Mouse (Mus musculus): ENCODE data around the gene Ndufv1. TPM values are rescaled to one million over a fixed set of nuclear protein-coding genes. Genes with fewer than 3 reads are reported as not detected.

The Ndufv1 gene
- polyA plus RNA-seq, 1 experiment from 2014 or later: 217 TPM

- no peaks in the 10 kb centered on the region for H3K9me3 ChIP-seq
- H3K27ac ChIP-seq (replicated peaks): no peak within 1 kb of the TSS
- no peak within 1 kb of the TSS for H3K4me3 ChIP-seq
- DNase-seq (ENCODE audit: low spot score): no peak
- 0 out of 2 replicates have a peak, but pooled peaks cover 3% of the 10 kb centered on the region for H3K4me1 ChIP-seq
- 80% methylated on average over 4 of the region's 4 CpGs for WGBS
- H3K27me3 ChIP-seq (replicated peaks; ENCODE audit: low read depth, poor library complexity, severe bottlenecking): no peaks in the 10 kb centered on the region
- H3K36me3 ChIP-seq (replicated peaks): no peaks in the 10 kb centered on the region
Measured at GRCm38 (mm10) chr19:3958470-3958869, 54.1 kb downstream of the Ndufv1 start, which contains the start of gene Aldh3b3. TSS of gene Aldh3b3 (plus strand) at chr19:3958645.

Other genes starting within 250 kb of the Ndufv1 start
- 29.4 and 31.2 TPM in 2 replicates for gene Kmt5b, start 245.4 kb downstream of the Ndufv1 start, polyA plus RNA-seq (2016; fragmentation: Nextera tagmentation; extraction: Ambion mirVana)
- gene Chka, start 161.0 kb downstream of the Ndufv1 start, polyA plus RNA-seq (2016; fragmentation: Nextera tagmentation; extraction: Ambion mirVana): 50.0 and 51.8 TPM in 2 replicates
- 28.0 and 28.8 TPM in 2 replicates for gene Tcirg1, start 105.7 kb downstream of the Ndufv1 start, polyA plus RNA-seq (2016; fragmentation: Nextera tagmentation; extraction: Ambion mirVana)
- 250 and 258 TPM in 2 replicates for gene Ndufs8, start 100.0 kb downstream of the Ndufv1 start, polyA plus RNA-seq (2016; fragmentation: Nextera tagmentation; extraction: Ambion mirVana)
- gene Aldh3b1, start 83.0 kb downstream of the Ndufv1 start, polyA plus RNA-seq (2016; fragmentation: Nextera tagmentation; extraction: Ambion mirVana): 0.48 and 0.81 TPM in 2 replicates
- 7.3 and 8.4 TPM in 2 replicates for gene Unc93b1, start 77.6 kb downstream of the Ndufv1 start, polyA plus RNA-seq (2016; fragmentation: Nextera tagmentation; extraction: Ambion mirVana)
- not detected in 2 replicates for gene Aldh3b3, start 54.2 kb downstream of the Ndufv1 start, polyA plus RNA-seq (2016; fragmentation: Nextera tagmentation; extraction: Ambion mirVana)
- 1.1 and 1.2 TPM in 2 replicates for gene Aldh3b2, start 40.5 kb downstream of the Ndufv1 start, polyA plus RNA-seq (2016; fragmentation: Nextera tagmentation; extraction: Ambion mirVana)
- gene Acy3, start 26.2 kb downstream of the Ndufv1 start, polyA plus RNA-seq (2016; fragmentation: Nextera tagmentation; extraction: Ambion mirVana): 3.1 and 3.2 TPM in 2 replicates
- gene Tbx10, start 20.1 kb downstream of the Ndufv1 start, polyA plus RNA-seq (2016; fragmentation: Nextera tagmentation; extraction: Ambion mirVana): 0.21 and 1.0 TPM in 2 replicates
- gene Nudt8, start 12.2 kb downstream of the Ndufv1 start, polyA plus RNA-seq (2016; fragmentation: Nextera tagmentation; extraction: Ambion mirVana): 30.6 and 31.6 TPM in 2 replicates
- 4.5 and 4.6 TPM in 2 replicates for gene Gm49405, start 12.2 kb downstream of the Ndufv1 start, polyA plus RNA-seq (2016; fragmentation: Nextera tagmentation; extraction: Ambion mirVana)
- 4.7 and 5.7 TPM in 2 replicates for gene Doc2g, start 9.5 kb downstream of the Ndufv1 start, polyA plus RNA-seq (2016; fragmentation: Nextera tagmentation; extraction: Ambion mirVana)
- gene Gstp1, start 25.2 kb upstream of the Ndufv1 start, polyA plus RNA-seq (2016; fragmentation: Nextera tagmentation; extraction: Ambion mirVana): 456 and 458 TPM in 2 replicates
- 3.7 and 9.1 TPM in 2 replicates for gene Gstp2, start 33.2 kb upstream of the Ndufv1 start, polyA plus RNA-seq (2016; fragmentation: Nextera tagmentation; extraction: Ambion mirVana)
- not detected in 2 replicates for gene Gstp3, start 46.8 kb upstream of the Ndufv1 start, polyA plus RNA-seq (2016; fragmentation: Nextera tagmentation; extraction: Ambion mirVana)
- not detected in 2 replicates for gene Cabp2, start 68.8 kb upstream of the Ndufv1 start, polyA plus RNA-seq (2016; fragmentation: Nextera tagmentation; extraction: Ambion mirVana)
- 77.2 and 80.2 TPM in 2 replicates for gene Cdk2ap2, start 84.4 kb upstream of the Ndufv1 start, polyA plus RNA-seq (2016; fragmentation: Nextera tagmentation; extraction: Ambion mirVana)
- 9.9 and 11.0 TPM in 2 replicates for gene Pitpnm1, start 87.2 kb upstream of the Ndufv1 start, polyA plus RNA-seq (2016; fragmentation: Nextera tagmentation; extraction: Ambion mirVana)
- gene Aip, start 113.1 kb upstream of the Ndufv1 start, polyA plus RNA-seq (2016; fragmentation: Nextera tagmentation; extraction: Ambion mirVana): 70.9 and 71.1 TPM in 2 replicates
- not detected in 2 replicates for gene Gpr152, start 127.0 kb upstream of the Ndufv1 start, polyA plus RNA-seq (2016; fragmentation: Nextera tagmentation; extraction: Ambion mirVana)
- 0.14 TPM in 1 of 2 replicates, not detected in the other for gene Cabp4, start 131.2 kb upstream of the Ndufv1 start, polyA plus RNA-seq (2016; fragmentation: Nextera tagmentation; extraction: Ambion mirVana)
- 130 and 134 TPM in 2 replicates for gene Coro1b, start 135.8 kb upstream of the Ndufv1 start, polyA plus RNA-seq (2016; fragmentation: Nextera tagmentation; extraction: Ambion mirVana)
- 0.58 TPM in 1 of 2 replicates, not detected in the other for gene Ptprcap, start 140.8 kb upstream of the Ndufv1 start, polyA plus RNA-seq (2016; fragmentation: Nextera tagmentation; extraction: Ambion mirVana)
- gene Rps6kb2, start 150.5 kb upstream of the Ndufv1 start, polyA plus RNA-seq (2016; fragmentation: Nextera tagmentation; extraction: Ambion mirVana): 66.1 and 68.5 TPM in 2 replicates
- 2.7 and 4.4 TPM in 2 replicates for gene Carns1, start 162.7 kb upstream of the Ndufv1 start, polyA plus RNA-seq (2016; fragmentation: Nextera tagmentation; extraction: Ambion mirVana)
- 0.57 and 1.4 TPM in 2 replicates for gene Tbc1d10c, start 178.5 kb upstream of the Ndufv1 start, polyA plus RNA-seq (2016; fragmentation: Nextera tagmentation; extraction: Ambion mirVana)
- 1,000 and 1,025 TPM in 2 replicates for gene Ppp1ca, start 179.3 kb upstream of the Ndufv1 start, polyA plus RNA-seq (2016; fragmentation: Nextera tagmentation; extraction: Ambion mirVana)
- 58.1 and 58.2 TPM in 2 replicates for gene Rad9a, start 188.9 kb upstream of the Ndufv1 start, polyA plus RNA-seq (2016; fragmentation: Nextera tagmentation; extraction: Ambion mirVana)
- 2.8 and 3.3 TPM in 2 replicates for gene Clcf1, start 201.4 kb upstream of the Ndufv1 start, polyA plus RNA-seq (2016; fragmentation: Nextera tagmentation; extraction: Ambion mirVana)
- not detected in 2 replicates for gene AC109138.7, start 201.6 kb upstream of the Ndufv1 start, polyA plus RNA-seq (2016; fragmentation: Nextera tagmentation; extraction: Ambion mirVana)
- 13.7 and 15.1 TPM in 2 replicates for gene Pold4, start 219.1 kb upstream of the Ndufv1 start, polyA plus RNA-seq (2016; fragmentation: Nextera tagmentation; extraction: Ambion mirVana)